17 mouse cellular contexts compared by ENCODE assay signal in genomic region chr5:76957954-76958353, GRCm38 (mm10). TPM values are rescaled to one million over a fixed set of nuclear protein-coding genes. Genes with fewer than 3 reads are reported as not detected.
A peak's percentile ranks its signal among the peaks of the same experiment; 100 is the strongest.
DNase-seq lines count a peak whose midpoint lies in the region; ATAC-seq and TF ChIP-seq lines count a peak whose summit lies in the region.
"Had no signal": no experiment of that assay in that cellular context is flagged by ENCODE, and none has a peak within 500 bp of the region (broad histone marks: within the 10 kb centered on the region; RNA-seq: fewer than 3 reads in every experiment).

No protein-coding gene starts in this region.

- no peaks in the 10 kb centered on the region for H3K27me3 ChIP-seq in lung, postnatal 0 days (replicated peaks; ENCODE audit: insufficient read depth, low read length)
- no peaks in the 10 kb centered on the region for H3K27me3 ChIP-seq in splenic B cell, adult 2 months (ENCODE audit: control insufficient read depth, insufficient read depth, low read length, poor library complexity, severe bottlenecking)
- H3K27me3 ChIP-seq: kidney, embryonic 15.5 days; midbrain, embryonic 15.5 days had no signal

- no peak overlapping the region for H3K9ac ChIP-seq in lung, postnatal 0 days (replicated peaks; ENCODE audit: low read depth)
- H3K9ac ChIP-seq: kidney, embryonic 15.5 days; midbrain, embryonic 15.5 days had no signal

- H3K9me3 ChIP-seq in lung, postnatal 0 days (ENCODE audit: low read length): no peaks in the 10 kb centered on the region
- H3K9me3 ChIP-seq: kidney, embryonic 15.5 days; midbrain, embryonic 15.5 days had no signal

- no peak for TF ChIP-seq EP300 in lung, postnatal 0 days (IDR thresholded peaks at IDR 0.05)

- ATAC-seq in frontal cortex, adult (ENCODE audit: low TSS enrichment): peak; percentile 71
- no peak for ATAC-seq in lung, postnatal 0 days
- ATAC-seq in activated CD4-positive, CD25-positive, alpha-beta regulatory T cell, adult 4 months: peak; percentile 40
- ATAC-seq: midbrain, embryonic 15.5 days had no signal

- H3K4me1 ChIP-seq in lung, postnatal 0 days (ENCODE audit: insufficient read depth, low read depth, low read length): peaks cover 4% of the 10 kb centered on the region; the same call in 1 of the 2 replicates
- H3K4me1 ChIP-seq: midbrain, embryonic 15.5 days had no signal

- H3K27ac ChIP-seq in lung, postnatal 0 days (ENCODE audit: low read length): no peak overlapping the region
- H3K27ac ChIP-seq: kidney, embryonic 15.5 days; midbrain, embryonic 15.5 days had no signal

- 94% methylated on average over 1 of the region's 1 CpGs for WGBS in lung, postnatal 0 days

- H3K4me3 ChIP-seq in lung, postnatal 0 days (ENCODE audit: low read depth, low read length): no peak overlapping the region
- H3K4me3 ChIP-seq: erythroblast, embryonic 14.5 days; kidney, embryonic 15.5 days; midbrain, embryonic 15.5 days had no signal

- TF ChIP-seq CTCF in lung, postnatal 0 days (IDR thresholded peaks at IDR 0.05): peak; percentile 54

- H3K36me3 ChIP-seq in lung, postnatal 0 days (ENCODE audit: insufficient read depth, low read length): peaks cover 34% of the 10 kb centered on the region
- H3K36me3 ChIP-seq in splenic B cell, adult 2 months (ENCODE audit: control insufficient read depth, insufficient read depth, low read length, poor library complexity, severe bottlenecking): peaks cover 13% of the 10 kb centered on the region

- no peak for DNase-seq in frontal cortex, postnatal 25 days (ENCODE audit: low spot score in 2 of 2)
- DNase-seq in lung, postnatal 0 days (ENCODE audit: low spot score): peak; percentile 14
- no peak for DNase-seq in lung, postnatal 25 days (ENCODE audit: low spot score)
- peak; percentile 20 for DNase-seq in splenic B cell, adult 2 months (ENCODE audit: low read depth, low spot score)
- no peak for DNase-seq in ovary, postnatal 36 days (ENCODE audit: low spot score)
- DNase-seq in cerebellum, adult 9-11 months: no peak
- DNase-seq: adrenal gland, postnatal 25 days; cerebellum, adult 2 months; gastrocnemius, postnatal 14 days; lung, adult 2 months; spleen, adult 18-20 months; thymus, postnatal 36 days had no signal

- no peak overlapping the region for H3K4me2 ChIP-seq in lung, postnatal 0 days (replicated peaks; ENCODE audit: low read depth, low read length)
- H3K4me2 ChIP-seq: kidney, embryonic 15.5 days; midbrain, embryonic 15.5 days had no signal

RNA-seq across cellular contexts. Expression of gene Ppat, which starts 6.6 kb away (rescaled TPM):
- polyA plus RNA-seq in lung, postnatal 0 days (2015; fragmentation: Nextera tagmentation; extraction: Ambion mirVana): 12.5 and 14.0 TPM in 2 replicates
- 10 to 100 TPM; 27.9 to 35.6 TPM for polyA plus RNA-seq in activated CD4-positive, CD25-positive, alpha-beta regulatory T cell, adult 4 months (2017; shearing (Covaris generic))

RNA-seq across cellular contexts. Expression of gene Paics, which starts 6.8 kb away (rescaled TPM):
- polyA plus RNA-seq in lung, postnatal 0 days (2015; fragmentation: Nextera tagmentation; extraction: Ambion mirVana): 166 and 167 TPM in 2 replicates
- 100 to 1,000 TPM; 185 to 199 TPM for polyA plus RNA-seq in activated CD4-positive, CD25-positive, alpha-beta regulatory T cell, adult 4 months (2017; shearing (Covaris generic))

RNA-seq across cellular contexts. Expression of gene Srp72, which starts 16.5 kb away (rescaled TPM):
- polyA plus RNA-seq in lung, postnatal 0 days (2015; fragmentation: Nextera tagmentation; extraction: Ambion mirVana): 49.5 and 53.4 TPM in 2 replicates
- 100 to 1,000 TPM; 123 to 144 TPM for polyA plus RNA-seq in activated CD4-positive, CD25-positive, alpha-beta regulatory T cell, adult 4 months (2017; shearing (Covaris generic))

RNA-seq across cellular contexts. Expression of gene Arl9, which starts 45.9 kb away (rescaled TPM):
- polyA plus RNA-seq in lung, postnatal 0 days (2015; fragmentation: Nextera tagmentation; extraction: Ambion mirVana): not detected in 2 replicates
- polyA plus RNA-seq in activated CD4-positive, CD25-positive, alpha-beta regulatory T cell, adult 4 months (2017; shearing (Covaris generic)): not detected
- polyA plus RNA-seq: erythroblast, embryonic 14.5 days; lung, adult 2 months; midbrain, embryonic 15.5 days had no signal

RNA-seq across cellular contexts. Expression of gene Aasdh, which starts 52.6 kb away (rescaled TPM):
- polyA plus RNA-seq in lung, postnatal 0 days (2015; fragmentation: Nextera tagmentation; extraction: Ambion mirVana): 7.2 and 8.0 TPM in 2 replicates
- polyA plus RNA-seq in activated CD4-positive, CD25-positive, alpha-beta regulatory T cell, adult 4 months (2017; shearing (Covaris generic)): 10 to 100 TPM in 1 of 2 experiments, 1 to 10 TPM in 1; 9.3 to 16.3 TPM

Comparison
In these comparisons a context has a peak if more than half of its experiments do, and no peak if none do; other contexts are left out.
1. DNase-seq: peak in lung, postnatal 0 days (single experiment) and splenic B cell, adult 2 months (single experiment); none in frontal cortex, postnatal 25 days (0 of 2), lung, postnatal 25 days (single experiment), ovary, postnatal 36 days (single experiment) and cerebellum, adult 9-11 months (single experiment).